In the genomic region with DNA sequence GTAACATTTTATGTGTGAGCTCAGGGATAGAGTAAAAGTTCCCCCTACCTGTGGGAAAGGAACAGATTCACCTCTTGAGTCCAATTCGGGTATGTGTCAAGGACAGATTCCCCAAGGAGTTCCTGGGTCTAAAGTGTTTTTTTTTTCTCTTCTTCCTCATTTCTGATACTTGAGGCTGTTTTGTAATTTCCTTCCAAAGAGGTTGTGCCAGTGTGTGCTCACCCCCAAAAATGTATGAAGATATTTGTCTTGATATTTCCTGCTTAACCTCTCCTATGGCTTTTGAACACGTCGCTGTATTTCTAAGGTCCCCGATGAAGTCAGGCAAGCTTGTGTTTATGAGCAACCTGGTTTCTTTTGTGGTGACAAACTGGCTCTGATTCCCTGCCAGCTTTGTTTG, we compare ENCODE assay signal across 12 mouse cellular contexts. TPM values are rescaled to one million over a fixed set of nuclear protein-coding genes. Genes with fewer than 3 reads are reported as not detected.
"Had no signal": no experiment of that assay in that cellular context is flagged by ENCODE, and none has a peak within 500 bp of the region (broad histone marks: within the 10 kb centered on the region; RNA-seq: fewer than 3 reads in every experiment).

No protein-coding gene starts in this region.

- H3K27ac ChIP-seq: limb, embryonic 13.5 days; liver, embryonic 13.5 days; midbrain, embryonic 13.5 days had no signal

- H3K4me3 ChIP-seq: limb, embryonic 13.5 days; liver, embryonic 13.5 days; midbrain, embryonic 13.5 days had no signal

- ATAC-seq: intestine, embryonic 16.5 days; midbrain, embryonic 13.5 days had no signal

- H3K9ac ChIP-seq: limb, embryonic 13.5 days; liver, embryonic 13.5 days; midbrain, embryonic 13.5 days had no signal

- H3K9me3 ChIP-seq: limb, embryonic 13.5 days; liver, embryonic 13.5 days; midbrain, embryonic 13.5 days had no signal

- H3K4me2 ChIP-seq: limb, embryonic 13.5 days; liver, embryonic 13.5 days; midbrain, embryonic 13.5 days had no signal

- H3K27me3 ChIP-seq: limb, embryonic 13.5 days; liver, embryonic 13.5 days; midbrain, embryonic 13.5 days had no signal

- H3K4me1 ChIP-seq: limb, embryonic 13.5 days; liver, embryonic 13.5 days; midbrain, embryonic 13.5 days had no signal

- DNase-seq: kidney, adult 8-10 months; kidney, postnatal 25 days; left cerebral cortex, postnatal 4 days; liver, embryonic 13.5 days; lung, adult 18-20 months; lung, postnatal 4 days; right cerebral cortex, postnatal 14 days; thymus, postnatal 36 days had no signal

- H3K36me3 ChIP-seq: limb, embryonic 13.5 days; liver, embryonic 13.5 days; midbrain, embryonic 13.5 days had no signal

RNA-seq across cellular contexts. Expression of gene Chp2, which starts 39.2 kb away (rescaled TPM):
- polyA plus RNA-seq: limb, embryonic 13.5 days; stomach, embryonic 14.5 days had no signal
